Mouse (Mus musculus): ENCODE data around the gene Sap30bp. TPM values are rescaled to one million over a fixed set of nuclear protein-coding genes. Genes with fewer than 3 reads are reported as not detected.

The Sap30bp gene
- total and polyA plus RNA-seq, 3 experiments, result 72.2 to 275 (median 167) TPM

DNA sequence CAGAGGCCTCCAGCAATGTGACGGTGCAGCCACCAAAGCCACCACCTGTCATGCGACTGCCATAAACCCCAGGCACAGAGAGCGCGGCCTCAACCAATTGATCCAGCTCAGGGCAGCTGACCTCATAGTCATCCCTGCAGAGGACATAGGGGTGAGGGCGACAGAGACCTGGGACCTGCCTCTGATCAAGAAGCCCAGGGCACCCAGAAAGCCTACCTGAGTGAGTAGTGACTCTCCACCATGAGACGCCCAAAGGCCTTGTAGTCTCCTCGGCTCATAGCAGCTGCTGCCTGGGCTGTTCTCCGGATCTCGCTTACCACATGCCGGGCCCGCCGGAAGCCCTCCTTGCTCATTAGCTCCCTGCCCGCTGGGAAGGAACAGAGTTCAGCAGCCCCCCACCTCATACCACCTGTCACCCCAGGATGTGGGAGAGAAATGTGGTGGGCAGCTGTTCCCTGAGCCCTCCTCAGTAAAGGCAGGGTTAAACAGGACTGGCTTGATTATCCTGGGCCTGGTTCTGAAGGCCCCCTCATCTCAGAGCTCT is 75.8 kb downstream of the Sap30bp start:
- H3K9ac ChIP-seq (ENCODE audit: insufficient read depth, low read depth), result no peak overlapping the region
- H3K4me3 ChIP-seq (replicated peaks in 1 of 3; ENCODE audit: low read depth in 2 of 3, low read length in 2 of 3, poor library complexity in 1 of 3), result no peak overlapping the region
- in situ Hi-C loops (cut with MboI; ENCODE audit: low pct_ligation_motif_present, low pct_unique_long_range_greater_than_20kb, low sequenced_read_pairs) (loop anchor here (5.0 to 25.0 kb wide), 2 partner anchors 77 to 397 kb away; partner anchors contain the start of genes Gga3, Mif4gd, Mrps7 and Recql5), dilution Hi-C loops (cut with MboI; ENCODE audit: extremely low pct_ligation_motif_present, extremely low pct_unique_long_range_greater_than_20kb, low sequenced_read_pairs) (no loop called here)
- H3K27ac ChIP-seq (ENCODE audit: insufficient read depth, low read depth), result no peak overlapping the region
- no peaks in the 10 kb centered on the region for H3K27me3 ChIP-seq (replicated peaks)
- DNase-seq (ENCODE audit: extremely low read depth), result no peak
- peaks cover 41 to 61% of the 10 kb centered on the region in 2 experiments for H3K36me3 ChIP-seq (replicated peaks in 1 of 2; ENCODE audit: control insufficient read depth in 1 of 2, insufficient read depth in 1 of 2, low read length in 1 of 2)
- H3K79me2 ChIP-seq (replicated peaks; ENCODE audit: control insufficient read depth, extremely low read depth, insufficient read depth, poor library complexity, severe bottlenecking), result peaks cover 6% of the 10 kb centered on the region; the same call in 1 of the 2 replicates
- TF ChIP-seq CTCF (conservative IDR thresholded peaks at IDR 0.05 in 1 of 2, IDR thresholded peaks at IDR 0.05 in 1 of 2; ENCODE audit: low read depth in 2 of 2, low read length in 2 of 2), result no peak
- TF ChIP-seq RAD21 (IDR thresholded peaks at IDR 0.05; ENCODE audit: low read depth, low read length), result no peak
- no peak for TF ChIP-seq MYC (IDR thresholded peaks at IDR 0.05; ENCODE audit: low read depth, low read length)
- no peak for TF ChIP-seq BHLHE40 (IDR thresholded peaks at IDR 0.05; ENCODE audit: low read depth, low read length)
- no peak for TF ChIP-seq POLR2AphosphoS2 (IDR thresholded peaks at IDR 0.05; ENCODE audit: low read depth, low read length)
- TF ChIP-seq CHD1 (IDR thresholded peaks at IDR 0.05; ENCODE audit: low read depth, low read length), result no peak
- no peak for TF ChIP-seq USF1 (IDR thresholded peaks at IDR 0.05; ENCODE audit: low read depth, low read length)
- TF ChIP-seq RCOR1 (conservative IDR thresholded peaks at IDR 0.05; ENCODE audit: low read depth, low read length), result no peak
- TF ChIP-seq E2F4 (IDR thresholded peaks at IDR 0.05; ENCODE audit: insufficient replicate concordance, low read depth, low read length), result no peak
- no peak for TF ChIP-seq NELFE (IDR thresholded peaks at IDR 0.05; ENCODE audit: low read depth, low read length)
- no peak for TF ChIP-seq MXI1 (IDR thresholded peaks at IDR 0.05; ENCODE audit: low read depth, low read length)
- no peak for TF ChIP-seq ZC3H11A (IDR thresholded peaks at IDR 0.05; ENCODE audit: low read depth, low read length)
- TF ChIP-seq ZKSCAN1 (IDR thresholded peaks at IDR 0.05; ENCODE audit: borderline replicate concordance, low read depth, low read length), result no peak
- no peak for TF ChIP-seq JUN (IDR thresholded peaks at IDR 0.05; ENCODE audit: insufficient read depth, low read depth, low read length)
- no peak for TF ChIP-seq SIN3A (IDR thresholded peaks at IDR 0.05; ENCODE audit: low read length)
- TF ChIP-seq PAX5 (IDR thresholded peaks at IDR 0.05; ENCODE audit: low read length), result no peak
- no peak for TF ChIP-seq MAX (IDR thresholded peaks at IDR 0.05; ENCODE audit: low read length)
- no peak for TF ChIP-seq JUND (conservative IDR thresholded peaks at IDR 0.05; ENCODE audit: low read depth, low read length)
- no peak for TF ChIP-seq NRF1 (IDR thresholded peaks at IDR 0.05; ENCODE audit: low read depth, low read length)
- TF ChIP-seq EP300 (IDR thresholded peaks at IDR 0.05; ENCODE audit: low read length), result no peak
- peaks cover 11 to 42% of the 10 kb centered on the region in 2 experiments for H3K4me1 ChIP-seq (ENCODE audit: control insufficient read depth in 1 of 2, insufficient read depth in 2 of 2)
- H3K4me2 ChIP-seq (ENCODE audit: insufficient read depth, low read depth, poor library complexity, severe bottlenecking), result no peak overlapping the region
- H3K9me3 ChIP-seq (replicated peaks; ENCODE audit: low read length), result no peaks in the 10 kb centered on the region

DNA sequence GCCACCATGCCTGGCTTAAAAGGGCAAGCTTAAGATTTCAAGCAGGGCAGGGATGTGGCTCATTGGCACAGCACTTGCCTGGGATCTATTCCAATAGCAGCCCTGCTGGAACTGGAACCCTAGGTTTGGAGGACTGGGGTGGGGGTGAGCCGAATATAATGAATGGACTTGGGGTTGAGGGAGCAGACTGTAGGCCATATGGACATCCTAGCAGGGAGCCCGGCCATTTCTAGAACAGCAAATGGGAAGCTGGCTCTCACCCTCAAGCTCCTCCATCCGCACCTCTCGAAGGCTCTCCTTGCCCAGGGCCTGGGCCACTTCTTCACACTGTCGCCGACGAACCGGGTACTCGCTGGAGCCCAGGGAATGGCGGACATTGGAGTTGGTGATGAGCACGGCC is 76.6 kb downstream of the Sap30bp start:
- no peak overlapping the region for H3K27ac ChIP-seq (ENCODE audit: insufficient read depth, low read depth)
- dilution Hi-C loops (cut with MboI; ENCODE audit: extremely low pct_ligation_motif_present, extremely low pct_unique_long_range_greater_than_20kb, low sequenced_read_pairs) (no loop called here), in situ Hi-C loops (cut with MboI; ENCODE audit: low pct_ligation_motif_present, low pct_unique_long_range_greater_than_20kb, low sequenced_read_pairs) (loop anchor here (5.0 to 25.0 kb wide), 2 partner anchors 77 to 397 kb away; partner anchors contain the start of genes Gga3, Mif4gd, Mrps7 and Recql5)
- DNase-seq (ENCODE audit: extremely low read depth), result no peak
- peaks cover 6% of the 10 kb centered on the region; the same call in 1 of the 2 replicates for H3K79me2 ChIP-seq (replicated peaks; ENCODE audit: control insufficient read depth, extremely low read depth, insufficient read depth, poor library complexity, severe bottlenecking)
- no peak overlapping the region for H3K9ac ChIP-seq (ENCODE audit: insufficient read depth, low read depth)
- no peak overlapping the region for H3K4me2 ChIP-seq (ENCODE audit: insufficient read depth, low read depth, poor library complexity, severe bottlenecking)
- no peaks in the 10 kb centered on the region for H3K9me3 ChIP-seq (replicated peaks; ENCODE audit: low read length)
- TF ChIP-seq POLR2AphosphoS2 (IDR thresholded peaks at IDR 0.05; ENCODE audit: low read depth, low read length) (no peak), CHD1 (IDR thresholded peaks at IDR 0.05; ENCODE audit: low read depth, low read length) (no peak), NRF1 (IDR thresholded peaks at IDR 0.05; ENCODE audit: low read depth, low read length) (no peak), JUND (conservative IDR thresholded peaks at IDR 0.05; ENCODE audit: low read depth, low read length) (no peak), ZMIZ1 (IDR thresholded peaks at IDR 0.05; ENCODE audit: low read depth, low read length) (no peak), NELFE (IDR thresholded peaks at IDR 0.05; ENCODE audit: low read depth, low read length) (no peak), UBTF (IDR thresholded peaks at IDR 0.05; ENCODE audit: low read depth, low read length) (no peak), CHD2 (IDR thresholded peaks at IDR 0.05; ENCODE audit: low read length) (no peak)
- no peak overlapping the region for H3K4me3 ChIP-seq (replicated peaks in 1 of 3; ENCODE audit: low read depth in 2 of 3, low read length in 2 of 3, poor library complexity in 1 of 3)
- peaks cover 41 to 61% of the 10 kb centered on the region in 2 experiments for H3K36me3 ChIP-seq (replicated peaks in 1 of 2; ENCODE audit: control insufficient read depth in 1 of 2, insufficient read depth in 1 of 2, low read length in 1 of 2)
- no peaks in the 10 kb centered on the region for H3K27me3 ChIP-seq (replicated peaks)
- peaks cover 11 to 48% of the 10 kb centered on the region in 2 experiments for H3K4me1 ChIP-seq (ENCODE audit: control insufficient read depth in 1 of 2, insufficient read depth in 2 of 2)
